Mouse (Mus musculus) cortical plate, adult 2 months (tissue): ENCODE measurements around the gene Dclre1a.

Experiments used
- CTCF ChIP-seq: fragments of 200-500 bp; IDR thresholded peaks from 2 replicates; pipeline ENCODE4 v1.5.1; 2011; ENCODE audit warnings: mild to moderate bottlenecking, control low read depth, low read length; ENCODE audit not compliant: insufficient read depth; ENCODE audit errors: extremely low read depth
- POLR2A ChIP-seq: fragments of 200-500 bp; IDR thresholded peaks from 2 replicates; pipeline ENCODE4 v1.6.1; 2011; ENCODE audit warnings: mild to moderate bottlenecking, low read length, control low read depth; ENCODE audit not compliant: insufficient read depth; ENCODE audit errors: extremely low read depth

- no peak for TF ChIP-seq POLR2A
- TF ChIP-seq CTCF = no peak
Observed at GRCm38 (mm10) chr19:56573184-56573583, 25.2 kb upstream of the Dclre1a start.
